Mouse (Mus musculus): ENCODE measurements around the gene Prom1.

The Prom1 gene

DNA sequence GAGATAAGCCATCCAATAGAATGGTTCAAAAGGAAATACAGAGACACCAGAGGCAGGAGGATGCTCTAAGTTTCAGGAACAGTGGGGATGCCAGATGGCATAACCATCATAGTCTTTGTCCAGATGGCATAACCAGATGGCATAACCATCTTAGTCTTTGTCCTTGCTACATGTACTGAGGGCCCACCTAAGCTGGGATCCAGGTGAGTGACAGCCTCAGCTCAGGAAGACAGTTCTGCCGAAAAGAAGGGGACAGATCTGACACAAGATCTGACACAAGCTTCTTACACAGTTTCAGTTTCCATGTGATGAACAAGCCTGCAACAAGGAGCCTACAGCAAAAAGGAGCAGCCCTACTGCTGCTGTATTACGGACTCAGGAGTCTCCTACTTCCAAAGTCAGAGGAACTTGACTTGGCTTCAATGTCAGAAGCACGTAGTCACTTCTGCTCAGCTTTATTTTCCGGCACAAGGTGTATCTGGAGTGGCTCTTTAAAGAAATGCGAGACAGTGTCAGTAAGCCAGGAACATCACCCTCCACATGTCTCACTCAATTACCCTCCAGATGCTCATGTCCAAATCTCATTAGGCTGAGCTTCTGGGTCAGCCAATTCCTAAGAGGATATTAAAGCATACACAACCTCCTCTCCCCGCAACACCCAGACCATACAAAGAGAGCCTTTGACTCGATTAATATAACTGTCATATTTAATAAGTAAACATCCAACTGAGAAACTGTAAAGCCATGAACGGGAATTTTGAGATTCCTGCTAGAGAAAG, 21.4 kb downstream of the Prom1 start:
- DNase-seq, result no peak

DNA sequence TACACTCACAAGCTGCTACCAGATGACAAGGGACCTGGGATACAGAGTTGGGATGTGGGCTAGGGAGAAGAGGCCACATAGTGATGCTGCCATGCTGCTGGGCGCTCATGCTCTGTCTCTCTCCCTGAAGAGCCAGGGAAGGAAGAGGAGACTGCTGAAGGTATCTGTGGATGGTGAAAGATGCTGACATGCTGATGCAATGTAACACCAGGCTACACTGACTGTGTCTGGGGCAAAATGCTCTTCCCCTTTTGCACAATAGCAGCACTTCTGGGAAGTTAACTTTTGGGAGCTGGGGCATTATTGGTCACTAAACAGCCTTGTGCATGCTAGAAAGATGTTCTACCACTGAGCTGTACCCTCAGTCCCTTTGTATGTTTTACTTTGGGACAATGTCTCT, 26.4 kb downstream of the Prom1 start:
- no peak for DNase-seq

DNA sequence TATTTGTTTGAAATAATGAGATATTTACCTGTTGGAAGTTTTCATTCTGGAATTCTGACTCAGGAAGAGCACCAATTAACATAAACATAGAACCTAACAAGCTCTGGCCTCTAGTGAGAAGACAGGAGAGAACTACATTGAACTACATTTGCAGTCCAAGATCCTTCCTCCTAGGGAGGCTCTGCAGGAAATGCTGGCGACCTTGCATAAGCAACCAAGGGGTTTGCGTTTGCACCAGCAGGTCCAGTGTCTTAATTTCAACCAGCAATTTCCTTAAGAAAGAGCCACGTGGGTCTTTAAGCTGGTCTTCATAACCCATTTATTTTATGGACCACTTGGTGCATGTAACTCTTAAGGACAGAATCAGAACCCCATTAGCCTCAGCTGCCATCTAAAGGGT, 28.2 kb downstream of the Prom1 start:
- DNase-seq, result no peak

DNA sequence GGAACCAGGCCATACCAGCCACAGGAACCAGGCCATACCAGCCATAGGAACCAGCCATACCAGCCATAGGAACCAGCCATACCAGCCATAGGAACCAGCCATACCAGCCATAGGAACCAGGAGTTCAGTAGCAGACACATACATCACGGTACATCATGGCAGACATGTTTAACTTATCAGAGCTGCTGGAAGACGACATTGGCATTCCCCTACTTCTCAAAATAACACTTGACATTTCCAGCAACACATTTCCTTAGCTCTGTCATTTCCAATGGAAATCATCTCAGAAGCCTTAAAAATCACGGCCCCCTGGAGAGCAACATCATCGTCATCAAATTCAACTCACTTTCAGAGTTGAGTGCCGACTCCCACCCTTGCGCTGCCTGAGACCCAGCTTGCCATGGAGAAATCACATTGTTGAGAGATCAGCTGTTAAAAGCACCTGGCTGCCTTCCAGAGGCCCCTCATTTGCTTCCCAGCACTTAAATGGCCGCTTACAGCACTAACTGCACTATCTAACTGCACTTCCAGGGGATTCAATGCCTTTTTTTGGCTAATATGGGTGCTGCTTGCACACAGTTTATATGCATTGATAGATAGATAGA, 31.2 kb downstream of the Prom1 start:
- DNase-seq, result no peak

DNA sequence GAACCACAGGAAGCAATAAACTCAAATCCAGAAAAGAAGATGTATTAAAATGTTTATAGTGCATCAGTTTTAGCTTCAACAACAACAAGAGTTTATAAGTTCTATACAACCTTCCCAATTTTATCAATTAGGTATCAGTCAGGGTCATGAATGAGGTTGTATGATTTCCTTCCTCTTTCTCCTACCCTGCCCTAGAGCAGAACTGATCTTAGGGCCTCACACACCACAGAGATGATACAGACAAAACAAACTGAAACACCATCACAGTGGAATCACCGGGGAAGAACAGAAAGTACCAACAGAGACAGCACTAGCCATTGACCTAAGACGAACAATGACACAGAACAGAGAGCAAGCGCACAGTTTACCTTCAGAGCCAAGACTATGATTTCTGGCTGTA, 43.6 kb downstream of the Prom1 start:
- no peak for DNase-seq

DNA sequence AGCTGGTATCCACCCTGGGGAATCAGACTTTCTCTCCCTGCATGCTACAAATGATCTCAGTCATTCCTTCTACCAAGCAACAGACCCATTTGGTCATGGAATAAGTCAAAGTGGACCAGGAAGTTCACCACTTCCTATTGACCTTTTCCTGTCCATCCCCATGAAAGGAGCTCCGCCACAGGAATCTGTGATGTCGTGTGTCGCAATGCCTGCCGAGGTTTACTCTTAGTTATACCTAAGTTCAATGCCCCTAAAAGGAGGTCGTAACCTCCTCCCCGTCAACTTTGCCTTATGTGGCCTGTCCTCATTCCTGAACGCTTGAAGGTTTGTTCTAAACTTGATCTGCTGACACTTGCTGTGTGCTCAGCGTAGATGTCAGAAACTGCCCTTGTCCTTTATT, 51.6 kb downstream of the Prom1 start:
- no peak for DNase-seq

DNA sequence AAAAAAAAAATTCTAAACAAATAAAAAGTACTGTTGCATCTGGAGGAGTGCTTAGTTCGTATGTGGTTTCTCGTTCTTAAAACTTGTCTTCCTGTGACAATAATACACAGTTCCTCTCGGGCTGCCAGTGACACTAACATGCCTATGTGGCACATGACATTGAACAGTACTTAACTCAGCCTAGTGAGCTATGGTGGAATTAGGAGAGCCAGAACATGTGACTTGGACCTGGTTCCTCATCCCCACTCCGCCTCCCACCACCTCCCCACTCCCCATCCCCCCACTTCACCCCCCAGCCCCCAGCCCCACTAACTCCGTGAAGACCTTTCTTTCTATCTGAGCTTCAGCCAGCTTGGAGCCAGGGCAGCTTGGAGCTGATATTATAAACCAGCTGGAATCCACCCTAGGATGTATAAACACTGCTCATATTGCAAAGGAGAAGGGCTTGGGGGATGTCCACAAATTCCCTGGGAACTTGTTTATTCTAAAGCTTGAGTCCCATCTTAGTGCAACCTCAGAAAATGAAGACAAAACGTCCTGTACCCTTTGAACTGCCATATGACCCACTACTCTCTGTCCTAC, 52.3 kb downstream of the Prom1 start:
- DNase-seq, result no peak

DNA sequence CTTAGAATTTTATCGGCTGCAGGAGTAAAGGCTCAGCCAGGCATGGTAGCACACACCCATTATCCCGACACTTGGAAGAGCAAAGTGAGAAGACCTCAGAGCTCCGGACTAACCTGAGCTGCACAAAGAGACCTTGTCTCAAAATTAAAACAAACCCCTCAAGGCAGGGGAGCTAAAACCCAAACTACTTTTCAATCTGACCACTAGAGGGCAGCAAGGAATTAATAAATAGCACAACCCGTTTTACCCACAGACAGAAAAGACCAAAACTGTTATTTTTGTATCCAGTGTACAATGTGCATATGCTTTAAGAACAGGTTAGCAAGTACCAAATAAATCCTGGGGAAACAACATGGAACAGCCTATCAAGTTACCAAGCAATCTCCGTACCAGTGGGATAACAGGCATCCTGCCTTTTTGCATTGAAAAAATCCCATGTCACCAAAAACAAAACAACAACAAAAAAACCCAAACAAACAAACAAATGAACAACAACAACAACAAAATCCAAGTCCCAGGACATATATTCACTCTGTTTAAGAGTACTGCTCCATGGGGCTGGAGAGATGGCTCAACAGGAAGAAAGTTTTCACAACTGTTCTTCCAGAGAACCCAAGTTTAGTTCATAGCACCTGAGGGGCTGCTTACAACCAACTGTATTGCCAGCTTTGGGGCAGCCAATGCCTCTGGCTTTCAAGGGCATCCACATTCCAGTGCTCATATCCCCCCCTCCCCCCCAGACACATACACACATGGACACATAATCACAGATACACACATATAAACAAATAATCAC, 53.1 kb downstream of the Prom1 start:
- peak; percentile 44 for DNase-seq

DNA sequence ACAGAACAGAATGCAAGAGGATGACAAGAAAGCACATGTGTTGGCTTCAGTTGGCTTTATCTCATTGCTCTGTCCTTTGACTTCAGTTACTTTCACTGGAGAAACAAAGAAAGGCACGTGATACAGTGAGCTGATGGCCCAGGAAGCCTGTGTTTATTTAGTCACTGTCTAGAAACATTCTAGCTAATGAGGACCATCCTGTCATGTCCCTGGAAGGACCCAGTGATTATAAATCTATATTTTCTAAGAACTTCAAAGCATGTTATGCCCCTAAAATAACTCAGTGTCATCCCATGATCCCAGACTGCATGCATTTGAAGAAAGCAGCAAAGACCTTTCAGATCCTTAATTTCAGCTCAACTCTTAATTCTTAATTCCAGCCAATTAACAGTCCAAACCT, 60.1 kb downstream of the Prom1 start:
- DNase-seq, result no peak

DNA sequence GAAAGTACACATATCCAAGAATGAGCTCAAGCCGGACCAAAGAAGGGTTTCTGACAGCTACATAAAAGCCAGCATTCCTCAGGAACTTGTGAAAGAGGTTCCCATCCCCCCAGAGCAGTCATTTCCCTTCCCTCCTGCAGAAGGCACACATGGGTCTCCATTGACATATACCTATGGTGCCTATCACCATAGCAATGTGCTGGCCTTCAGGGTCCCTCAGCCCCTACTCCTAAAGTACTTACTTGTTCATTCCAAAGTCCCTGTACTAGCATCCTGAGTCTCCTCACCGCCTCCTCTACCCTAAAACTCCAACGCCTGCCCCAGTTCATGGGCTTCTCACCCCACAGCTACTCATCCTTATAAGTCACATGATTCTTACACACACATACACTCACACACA, 60.8 kb downstream of the Prom1 start:
- no peak for DNase-seq

DNA sequence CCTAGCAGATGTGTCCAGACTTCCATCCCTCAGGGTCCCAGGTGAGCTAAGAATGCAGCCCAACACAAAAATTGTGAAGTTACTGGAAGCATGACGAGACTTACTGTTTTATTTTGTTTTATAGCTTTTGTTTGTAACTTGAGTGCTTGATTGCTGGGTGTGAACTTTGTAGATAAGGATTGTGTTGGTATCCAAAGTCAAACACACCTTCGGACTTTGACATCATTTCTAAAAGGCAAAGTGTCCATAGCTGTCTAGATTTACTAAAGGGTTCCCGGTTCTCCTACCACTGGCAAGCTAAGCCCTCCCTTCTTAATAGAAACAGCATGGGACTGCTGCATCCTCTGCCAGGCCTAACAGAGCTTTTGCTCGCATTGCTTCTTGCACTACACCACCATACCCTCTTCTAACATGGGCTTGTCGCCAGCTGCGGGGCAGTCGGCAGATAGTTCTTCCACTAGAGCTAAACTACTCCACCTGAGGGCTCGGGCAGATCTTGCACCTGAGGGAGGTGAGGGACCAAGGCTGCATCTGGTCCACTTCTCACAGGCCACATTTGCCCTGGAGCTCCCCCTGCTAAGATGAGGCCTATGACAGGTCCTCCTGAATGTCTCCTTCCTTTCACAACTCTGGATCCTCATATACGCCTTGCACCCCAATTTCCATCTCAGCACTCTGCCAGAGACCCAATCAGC, 103.4 kb downstream of the Prom1 start:
- no peak for DNase-seq

DNA sequence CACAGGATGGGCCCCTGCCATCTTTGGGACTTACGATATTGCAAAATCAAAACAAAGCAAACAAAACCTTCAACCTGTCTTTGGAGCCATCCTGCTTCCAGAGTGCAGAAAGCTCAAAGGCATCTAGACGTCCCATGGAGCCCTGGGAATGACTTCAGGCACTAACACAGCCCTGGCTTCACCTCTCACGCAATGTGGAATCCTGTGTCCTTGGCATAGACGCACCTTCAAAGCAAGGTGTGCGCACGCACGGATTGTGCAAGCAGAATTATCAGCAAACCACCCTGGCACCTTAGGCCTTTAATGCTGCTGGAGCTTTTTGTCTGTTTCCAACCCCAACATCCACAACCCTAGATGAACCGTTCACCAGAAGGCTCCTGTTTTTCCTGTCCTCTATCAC, 104.2 kb downstream of the Prom1 start:
- DNase-seq, result no peak

DNA sequence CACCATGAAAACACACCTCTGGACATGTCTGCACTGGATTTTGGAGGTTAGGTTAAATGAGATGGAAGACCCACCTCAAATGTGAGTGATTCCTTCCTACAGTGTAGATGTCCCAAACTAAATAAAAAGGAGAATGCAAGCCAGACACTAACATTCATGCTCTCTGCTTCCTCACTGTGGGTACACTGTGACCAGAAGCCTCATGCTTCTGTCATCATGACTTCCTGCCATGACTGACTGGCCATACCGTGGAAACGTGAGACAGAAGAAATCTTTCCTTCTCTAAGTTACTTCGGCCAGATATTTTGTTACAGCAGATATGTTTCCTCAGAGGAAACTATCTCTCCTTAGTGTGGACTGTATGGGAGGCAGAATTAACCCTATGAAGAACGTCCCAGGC, 105.7 kb downstream of the Prom1 start:
- no peak for DNase-seq

DNA sequence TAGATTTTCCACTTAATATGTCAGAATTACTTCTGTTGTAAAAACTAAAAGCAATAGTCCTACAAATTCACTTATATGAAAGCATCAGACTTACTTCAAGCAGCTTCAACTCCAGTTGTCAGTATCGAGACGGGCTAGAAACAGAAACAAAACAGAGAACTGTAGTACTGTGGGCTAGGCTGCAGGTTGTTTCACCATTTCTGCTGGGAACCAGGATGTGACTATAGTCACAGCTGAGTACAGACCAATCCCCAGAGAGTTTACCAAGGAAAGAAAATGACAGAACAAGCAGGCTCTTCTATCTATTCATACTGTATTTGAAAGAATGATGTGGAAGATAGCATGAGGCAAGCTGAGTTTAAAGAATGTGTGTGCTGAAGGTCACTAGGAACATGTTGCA, 106.9 kb downstream of the Prom1 start:
- no peak for DNase-seq

DNA sequence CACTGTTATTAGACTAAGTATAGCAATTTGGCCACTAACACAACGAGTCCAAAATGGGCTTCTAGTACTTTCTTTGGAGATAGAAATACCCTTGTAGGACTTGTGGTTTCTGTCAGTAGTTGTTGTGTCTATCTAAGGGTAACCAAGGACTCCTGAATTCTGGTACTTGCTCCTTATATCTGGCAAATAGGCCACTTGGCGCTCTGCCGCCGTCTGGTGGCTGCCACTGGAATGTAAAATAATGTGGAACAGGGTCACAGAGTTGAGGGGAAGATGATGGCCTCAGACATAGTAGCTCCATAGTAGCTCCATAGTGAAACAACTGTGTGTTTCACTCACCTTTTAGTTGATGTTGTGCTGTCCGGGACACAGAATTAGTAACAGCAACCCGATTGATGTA, 111.5 kb downstream of the Prom1 start:
- DNase-seq, result peak; percentile 77

DNA sequence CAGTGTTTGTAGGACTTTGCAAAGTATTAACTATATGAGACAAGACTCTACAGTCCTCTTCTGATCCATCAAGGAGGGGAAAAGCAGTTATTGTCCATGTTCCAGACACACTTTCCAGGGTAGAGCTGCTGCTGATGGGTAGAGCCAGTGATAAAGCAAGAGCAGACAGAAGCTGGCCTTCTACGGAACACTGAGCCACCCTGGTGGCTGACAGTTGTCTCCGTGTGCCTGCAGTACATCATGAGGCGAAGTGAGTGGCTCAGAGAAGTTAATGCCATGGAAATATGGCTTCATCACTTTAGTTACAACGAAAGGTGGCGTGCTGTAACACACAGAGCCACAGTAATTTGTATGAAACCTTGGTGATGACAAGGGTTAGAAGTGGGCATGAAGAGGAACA, 112.8 kb downstream of the Prom1 start:
- no peak for DNase-seq

DNA sequence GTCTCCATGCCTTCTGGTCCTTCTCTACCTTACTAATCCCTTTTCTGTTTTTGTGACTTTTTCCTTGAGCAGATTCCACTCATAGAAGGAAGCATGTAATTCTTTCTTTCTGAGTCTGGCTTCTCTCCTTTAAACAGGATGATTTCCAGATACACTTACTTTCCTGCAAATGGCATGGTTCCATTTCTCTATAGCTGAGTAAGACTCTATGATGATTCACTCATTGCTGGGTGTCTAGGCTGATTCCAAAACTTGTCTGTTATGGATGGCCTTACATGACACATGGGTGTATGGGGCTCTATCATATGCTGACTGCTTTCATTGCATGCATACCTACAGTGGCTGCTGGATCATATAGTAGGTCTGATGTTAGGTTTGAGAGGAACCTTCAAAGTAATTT, 115.6 kb downstream of the Prom1 start:
- no peak for DNase-seq

DNA sequence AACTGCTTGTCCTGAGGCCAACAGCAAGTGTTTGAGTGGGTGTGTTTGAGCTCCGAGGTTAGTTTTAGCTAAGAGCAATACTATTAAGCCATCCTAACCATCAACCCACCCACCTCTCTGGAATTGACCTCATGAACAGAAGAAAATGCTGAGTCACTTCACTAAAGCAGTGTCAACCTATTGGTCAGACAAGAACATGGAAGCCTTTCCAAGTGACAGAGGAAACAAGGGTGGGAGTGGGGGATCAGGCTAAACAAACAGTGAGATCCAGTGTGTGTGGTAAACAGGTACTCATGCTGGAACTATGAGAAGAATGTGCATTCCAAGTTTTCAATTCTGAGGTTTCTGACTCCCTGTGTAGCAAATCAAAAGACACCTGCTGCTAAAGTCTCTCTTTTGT, 118.9 kb downstream of the Prom1 start:
- DNase-seq, result no peak

DNA sequence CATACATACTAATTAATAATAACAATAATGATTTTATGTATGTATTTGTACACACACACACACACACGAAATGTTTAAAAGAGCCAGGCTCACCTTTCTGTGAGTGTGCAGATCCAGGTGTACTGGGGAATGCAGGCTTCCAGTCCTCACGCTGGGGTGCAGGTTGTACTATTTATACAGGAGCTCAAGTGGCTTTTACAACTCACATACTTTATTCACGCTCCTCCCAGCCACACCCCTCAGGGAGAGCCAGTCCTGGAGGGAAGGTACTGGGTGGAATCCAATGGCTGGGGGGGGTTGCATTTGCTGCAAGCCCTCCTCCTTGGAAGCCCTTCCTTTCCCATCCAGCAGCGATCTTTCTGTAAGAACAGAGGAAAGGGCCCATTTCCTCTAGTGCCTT, 120.2 kb downstream of the Prom1 start, which contains the start of gene Fgfbp1:
Gene Fgfbp1 (minus strand): TSS at position 160 of the 400 bp plus-strand sequence.
- peak; percentile 22 for DNase-seq

DNA sequence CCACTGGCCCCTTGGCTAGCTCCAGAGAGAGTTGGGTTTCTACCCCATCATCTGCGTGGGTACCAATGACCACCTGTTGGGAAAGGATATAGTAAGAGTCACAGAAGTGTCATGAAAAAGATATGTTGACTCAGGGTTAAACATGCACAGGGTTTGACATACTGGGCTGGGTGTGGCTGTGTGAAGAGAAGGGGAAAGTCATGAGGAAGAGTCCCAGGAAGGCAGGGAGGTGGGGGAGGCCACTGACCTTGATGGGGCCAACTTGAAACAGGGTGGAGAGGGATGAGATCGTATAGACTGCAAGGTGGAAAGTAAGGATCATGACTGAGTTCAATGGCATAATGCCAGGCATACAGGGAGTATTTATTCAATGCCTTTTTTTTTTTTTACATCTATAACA, 121.4 kb downstream of the Prom1 start:
- no peak for DNase-seq

DNA sequence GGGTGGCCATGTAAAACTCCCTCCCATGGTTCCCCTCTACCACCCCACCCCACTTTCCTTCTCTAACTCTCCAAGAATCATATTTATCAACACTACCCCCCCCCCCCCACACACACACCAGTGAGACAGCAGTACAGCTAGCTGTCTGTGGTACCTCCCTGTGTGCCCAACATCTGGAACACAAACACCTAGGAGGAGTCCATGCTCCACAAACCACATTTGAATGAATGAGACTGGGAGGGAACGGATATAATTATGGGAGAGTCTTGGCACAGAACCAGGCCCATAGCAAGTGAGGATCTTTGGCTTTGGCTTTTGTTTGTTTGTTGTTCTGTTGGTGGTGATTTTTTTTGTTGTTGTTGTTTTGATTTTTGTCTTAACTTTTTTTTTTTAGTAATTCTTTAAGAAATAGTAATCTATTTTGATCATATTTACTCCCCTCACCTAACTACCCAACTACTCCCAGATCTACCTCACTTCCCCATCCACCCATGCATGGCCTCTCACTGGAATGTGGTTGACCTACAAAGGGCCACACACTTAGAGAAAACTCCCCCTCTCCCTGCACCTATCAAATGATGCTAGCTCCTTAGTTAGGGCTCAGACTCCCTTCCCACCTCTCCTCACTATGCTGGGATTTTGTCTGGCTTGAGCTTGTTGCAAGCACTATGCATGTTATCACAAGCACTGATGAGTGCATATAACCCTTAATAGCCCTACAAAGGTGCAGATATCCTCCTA, 124.8 kb downstream of the Prom1 start:
- DNase-seq, result no peak

DNA sequence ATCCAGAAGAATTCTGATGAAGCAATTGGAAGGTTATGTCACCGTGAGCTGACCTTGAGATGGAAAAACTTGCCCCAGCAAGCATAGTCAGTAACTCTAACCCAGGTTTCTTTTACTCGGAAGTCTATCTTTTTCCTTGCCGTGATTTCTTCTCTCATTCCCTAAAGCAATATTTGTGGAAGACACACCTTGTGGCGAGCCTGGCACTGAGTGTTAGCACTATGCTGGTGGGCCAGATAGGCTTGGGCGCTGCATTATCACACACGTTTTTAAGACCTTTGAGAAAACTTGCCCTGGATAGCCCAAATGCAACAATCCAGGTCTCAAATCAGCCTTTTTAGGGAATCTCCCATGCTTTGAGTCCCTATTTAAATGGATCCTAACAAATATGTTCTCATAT, 127.7 kb downstream of the Prom1 start:
- DNase-seq, result no peak

All from kidney, adult 9 months (tissue).